Mouse (Mus musculus) megakaryocyte, embryonic 14.5 days (primary cell): Measurements from ENCODE around the gene Clnk.

Experiments used
- FLI1 ChIP-seq: IDR thresholded peaks from 2 replicates; pipeline ENCODE4 v1.6.1; 2012; ENCODE audit warnings: low read length, inconsistent platforms, mixed read lengths
- GATA1 ChIP-seq: IDR thresholded peaks from 3 replicates; pipeline ENCODE4 v1.6.1; 2012; ENCODE audit warnings: mixed read lengths, low read length, inconsistent platforms, borderline replicate concordance

DNA sequence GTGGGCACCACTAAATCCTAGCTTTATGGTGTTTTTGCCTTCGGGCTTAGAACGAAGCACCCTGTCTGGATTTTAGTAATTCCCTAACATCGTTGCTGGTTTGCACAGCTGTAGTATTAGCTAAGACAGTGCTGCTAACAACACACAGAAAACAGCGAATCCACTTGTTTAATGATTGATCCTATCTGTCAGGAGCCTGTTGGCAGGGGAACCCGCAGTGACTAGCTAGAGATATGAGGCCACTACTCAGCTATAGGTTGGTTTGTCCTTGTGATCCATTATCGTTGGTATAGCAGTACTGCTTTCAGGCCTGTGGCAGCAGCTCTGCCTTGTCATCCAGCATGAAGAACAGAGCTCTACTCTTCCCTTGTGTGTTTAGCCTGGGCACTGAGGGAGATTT, 183.8 kb downstream of the Clnk start:
- TF ChIP-seq GATA1 (no peak), FLI1 (no peak)
